Mouse (Mus musculus) embryonic facial prominence, embryonic 11.5 days (tissue): ENCODE results near the gene Syn3. TPM values are rescaled to one million over a fixed set of nuclear protein-coding genes. Genes with fewer than 3 reads are reported as not detected.

ENCODE experiments used
- ATAC-seq: fragments of 200-750 bp; cut with Nextera tagmentation; replicated peaks from 2 replicates; pipeline ENCODE4 v1.8.0; 2017; ENCODE audit warnings: low read depth; ENCODE audit not compliant: insufficient number of reproducible peaks, low FRiP score, low TSS enrichment
- DNase-seq: peaks from one replicate; pipeline ENCODE4 v3.0.0-alpha.2; 2015; ENCODE audit warnings: low spot score
- H3K27ac ChIP-seq: fragments of 300-500 bp; sonication (generic); replicated peaks from 2 replicates; pipeline ENCODE4 v1.5.1; 2014; ENCODE audit warnings: mild to moderate bottlenecking, low read depth, low read length, control low read depth
- H3K27me3 ChIP-seq: fragments of 300-500 bp; sonication (generic); 2 replicates; pipeline ENCODE4 v1.6.1; 2014; ENCODE audit warnings: mild to moderate bottlenecking, low read length, moderate library complexity, mixed read lengths; ENCODE audit not compliant: control insufficient read depth, insufficient read depth
- H3K36me3 ChIP-seq: fragments of 300-500 bp; sonication (generic); replicated peaks from 2 replicates; pipeline ENCODE4 v1.6.1; 2014; ENCODE audit warnings: low read depth, mild to moderate bottlenecking, low read length, moderate library complexity, mixed read lengths; ENCODE audit not compliant: control insufficient read depth, insufficient read depth
- H3K4me1 ChIP-seq: fragments of 300-500 bp; sonication (generic); 2 replicates; pipeline ENCODE4 v1.6.1; 2014; ENCODE audit warnings: low read length, mixed read lengths; ENCODE audit not compliant: control insufficient read depth, insufficient read depth
- H3K4me2 ChIP-seq: fragments of 300-500 bp; sonication (generic); 2 replicates; pipeline ENCODE4 v1.6.1; 2014; ENCODE audit warnings: low read depth, mild to moderate bottlenecking, control low read depth, low read length, moderate library complexity
- H3K4me3 ChIP-seq: fragments of 300-500 bp; sonication (generic); 2 replicates; pipeline ENCODE4 v1.5.1; 2014; ENCODE audit warnings: low read depth, low read length, control low read depth
- H3K9ac ChIP-seq: fragments of 300-500 bp; sonication (generic); replicated peaks from 2 replicates; pipeline ENCODE4 v1.6.1; 2014; ENCODE audit warnings: mild to moderate bottlenecking, control low read depth, low read length
- H3K9me3 ChIP-seq: fragments of 300-500 bp; sonication (generic); replicated peaks from 2 replicates; pipeline ENCODE4 v1.6.1; 2016; ENCODE audit warnings: mild to moderate bottlenecking, low read length, inconsistent platforms, mixed read lengths; ENCODE audit not compliant: control insufficient read depth
- WGBS: fragments of 180-500 bp; shearing (Covaris S2); extraction: QIAGEN DNeasy Blood & Tissue Kit; methylation state at CpG from one replicate; pipeline ENCODE4 v1.1.7; 2014; 5-methylcytosine and 5-hydroxymethylcytosine counted together
- polyA plus RNA-seq: library from polyadenylated mRNA; unstranded; fragments of >200 nt; fragmentation: Nextera tagmentation; extraction: Ambion mirVana; gene quantifications from 2 replicates; pipeline ENCODE4 v1.2.1, GENCODE M21; 2014

The Syn3 gene
- polyA plus RNA-seq, 1 experiment from 2014 or later = 3.1 TPM

- Histone ChIP-seq H3K4me3 (no peak overlapping the region), H3K27ac (no peak overlapping the region), H3K9ac (no peak overlapping the region), H3K27me3 (no peaks in the 10 kb centered on the region), H3K4me2 (no peak overlapping the region), H3K36me3 (no peaks in the 10 kb centered on the region), H3K9me3 (no peaks in the 10 kb centered on the region), H3K4me1 (no peaks in the 10 kb centered on the region)
- ATAC-seq (no peak), DNase-seq (no peak)
- WGBS = 78% methylated on average over 7 of the region's 7 CpGs
Measured at GRCm38 (mm10) chr10:86476720-86477119, 22.0 kb downstream of the Syn3 start.

GRCm38 (mm10) chr10:86475270-86475669 lies 23.4 kb downstream of the Syn3 start:
- Histone ChIP-seq H3K4me3 (no peak overlapping the region), H3K9me3 (no peaks in the 10 kb centered on the region), H3K4me1 (no peaks in the 10 kb centered on the region), H3K36me3 (no peaks in the 10 kb centered on the region), H3K4me2 (no peak overlapping the region), H3K27ac (no peak overlapping the region), H3K27me3 (no peaks in the 10 kb centered on the region), H3K9ac (no peak overlapping the region)
- WGBS = 83% methylated on average over 5 of the region's 5 CpGs
- no peak for DNase-seq
- no peak for ATAC-seq

GRCm38 (mm10) chr10:86474176-86475154 lies 24.2 kb downstream of the Syn3 start:
- H3K4me2 ChIP-seq = no peak overlapping the region
- H3K4me3 ChIP-seq = no peak overlapping the region
- no peaks in the 10 kb centered on the region for H3K4me1 ChIP-seq
- H3K9me3 ChIP-seq = no peaks in the 10 kb centered on the region
- H3K9ac ChIP-seq = no peak overlapping the region
- no peaks in the 10 kb centered on the region for H3K36me3 ChIP-seq
- 59% methylated on average over 8 of the region's 8 CpGs for WGBS
- H3K27ac ChIP-seq = no peak overlapping the region
- H3K27me3 ChIP-seq = no peaks in the 10 kb centered on the region
- no peak for ATAC-seq
- no peak for DNase-seq

GRCm38 (mm10) chr10:86473637-86474154 lies 25.0 kb downstream of the Syn3 start:
- no peaks in the 10 kb centered on the region for H3K36me3 ChIP-seq
- DNase-seq = peak; percentile 76
- H3K9ac ChIP-seq = no peak overlapping the region
- WGBS = 34% methylated on average over 3 of the region's 3 CpGs
- no peak overlapping the region for H3K4me3 ChIP-seq
- no peak overlapping the region for H3K27ac ChIP-seq
- H3K27me3 ChIP-seq = no peaks in the 10 kb centered on the region
- H3K4me1 ChIP-seq = no peaks in the 10 kb centered on the region
- H3K4me2 ChIP-seq = no peak overlapping the region
- H3K9me3 ChIP-seq = no peaks in the 10 kb centered on the region
- ATAC-seq = no peak

- Histone ChIP-seq H3K27me3 (no peaks in the 10 kb centered on the region), H3K4me3 (no peak overlapping the region), H3K9ac (no peak overlapping the region), H3K4me2 (no peak overlapping the region), H3K4me1 (no peaks in the 10 kb centered on the region), H3K9me3 (no peaks in the 10 kb centered on the region), H3K27ac (no peak overlapping the region), H3K36me3 (no peaks in the 10 kb centered on the region)
- DNase-seq (no peak), ATAC-seq (no peak)
- WGBS = 77% methylated on average over 13 of the region's 13 CpGs
Measured at GRCm38 (mm10) chr10:86468612-86469546, 29.8 kb downstream of the Syn3 start.

GRCm38 (mm10) chr10:86463538-86464199 lies 35.0 kb downstream of the Syn3 start:
- H3K4me1 ChIP-seq = no peaks in the 10 kb centered on the region
- H3K9ac ChIP-seq = no peak overlapping the region
- H3K27me3 ChIP-seq = no peaks in the 10 kb centered on the region
- ATAC-seq (peak; percentile 56; the same call in 1 of the 2 replicates), DNase-seq (peak; percentile 89)
- no peak overlapping the region for H3K4me2 ChIP-seq
- WGBS = 23% methylated on average over 5 of the region's 5 CpGs
- no peaks in the 10 kb centered on the region for H3K36me3 ChIP-seq
- H3K4me3 ChIP-seq = no peak overlapping the region
- no peaks in the 10 kb centered on the region for H3K9me3 ChIP-seq
- H3K27ac ChIP-seq = no peak overlapping the region

GRCm38 (mm10) chr10:86459643-86460042 lies 39.1 kb downstream of the Syn3 start:
- ATAC-seq (no peak), DNase-seq (no peak)
- no peaks in the 10 kb centered on the region for H3K27me3 ChIP-seq
- no peak overlapping the region for H3K27ac ChIP-seq
- no peak overlapping the region for H3K9ac ChIP-seq
- no peaks in the 10 kb centered on the region for H3K36me3 ChIP-seq
- WGBS = 65% methylated on average over 1 of the region's 1 CpGs
- H3K9me3 ChIP-seq = no peaks in the 10 kb centered on the region
- no peak overlapping the region for H3K4me2 ChIP-seq
- H3K4me3 ChIP-seq = no peak overlapping the region
- H3K4me1 ChIP-seq = no peaks in the 10 kb centered on the region
